Mouse (Mus musculus): Measurements from ENCODE around the gene Phkb. TPM values are rescaled to one million over a fixed set of nuclear protein-coding genes. Genes with fewer than 3 reads are reported as not detected.
"Not testable (repeated sequence)": the region's sequence is repeated elsewhere in the genome, so short reads cannot be mapped to it uniquely, and the experiment has no call there.

The Phkb gene
- polyA plus RNA-seq (2014; fragmentation: Nextera tagmentation; extraction: Ambion mirVana), result 59.9 and 60.7 TPM in 2 replicates

- peak within 1 kb of the TSS; percentile 95 to 99 for H3K27ac ChIP-seq (replicated peaks in 1 of 2; ENCODE audit: control insufficient read depth in 1 of 2, insufficient read depth in 1 of 2, low read depth in 2 of 2, low read length in 2 of 2)
- ATAC-seq (ENCODE audit: insufficient number of reproducible peaks, insufficient read depth, low FRiP score, low read depth), result peak; percentile 97
- H3K4me1 ChIP-seq (ENCODE audit: control insufficient read depth in 2 of 2, insufficient read depth in 2 of 2, low read length in 2 of 2), result peaks cover 0 to 19% of the 10 kb centered on the region in 2 experiments; a peak in 2 of 4 replicates
- H3K4me2 ChIP-seq (ENCODE audit: low read length), result peak within 1 kb of the TSS; percentile 86
- H3K9ac ChIP-seq (ENCODE audit: low read length), result peak within 1 kb of the TSS; percentile 91
- H3K4me3 ChIP-seq (ENCODE audit: control insufficient read depth in 1 of 2, insufficient read depth in 1 of 2, low read depth in 1 of 2, low read length in 2 of 2), result peak within 1 kb of the TSS; percentile 70 to 87
- H3K27me3 ChIP-seq (ENCODE audit: control insufficient read depth, insufficient read depth, low read length), result no peaks in the 10 kb centered on the region
- H3K9me3 ChIP-seq (ENCODE audit: control insufficient read depth, low read length), result no peaks in the 10 kb centered on the region
- H3K36me3 ChIP-seq (ENCODE audit: control insufficient read depth, insufficient read depth, low read length), result peaks cover 21% of the 10 kb centered on the region
- WGBS, result under 1% methylated on average over 49 of the region's 54 CpGs
Observed at GRCm38 (mm10) chr8:85840657-85841488, at the start of gene Phkb, which contains the start of gene Itfg1. TSS of gene Phkb (plus strand) at chr8:85840959. TSS of gene Itfg1 (minus strand) at chr8:85840921.

- not testable (repeated sequence) for H3K4me3 ChIP-seq (ENCODE audit: control insufficient read depth in 1 of 2, insufficient read depth in 1 of 2, low read depth in 1 of 2, low read length in 2 of 2); H3K27ac ChIP-seq (replicated peaks in 1 of 2; ENCODE audit: control insufficient read depth in 1 of 2, insufficient read depth in 1 of 2, low read depth in 2 of 2, low read length in 2 of 2); H3K4me1 ChIP-seq (ENCODE audit: control insufficient read depth in 2 of 2, insufficient read depth in 2 of 2, low read length in 2 of 2); H3K9ac ChIP-seq (ENCODE audit: low read length); H3K27me3 ChIP-seq (ENCODE audit: control insufficient read depth, insufficient read depth, low read length); H3K9me3 ChIP-seq (ENCODE audit: control insufficient read depth, low read length); ATAC-seq (ENCODE audit: insufficient number of reproducible peaks, insufficient read depth, low FRiP score, low read depth); H3K4me2 ChIP-seq (ENCODE audit: low read length)
- H3K36me3 ChIP-seq (ENCODE audit: control insufficient read depth, insufficient read depth, low read length), result peaks cover 25% of the 10 kb centered on the region
- WGBS, result 98% methylated on average over 1 of the region's 1 CpGs
Observed at GRCm38 (mm10) chr8:85796392-85796791, 44.4 kb upstream of the Phkb start.

- H3K4me1 ChIP-seq (ENCODE audit: control insufficient read depth in 2 of 2, insufficient read depth in 2 of 2, low read length in 2 of 2), result no peaks in the 10 kb centered on the region
- H3K27ac ChIP-seq (replicated peaks in 1 of 2; ENCODE audit: control insufficient read depth in 1 of 2, insufficient read depth in 1 of 2, low read depth in 2 of 2, low read length in 2 of 2), result no peak overlapping the region
- no peak overlapping the region for H3K4me3 ChIP-seq (ENCODE audit: control insufficient read depth in 1 of 2, insufficient read depth in 1 of 2, low read depth in 1 of 2, low read length in 2 of 2)
- WGBS, result 90% methylated on average over 1 of the region's 1 CpGs
- peaks cover 17% of the 10 kb centered on the region for H3K36me3 ChIP-seq (ENCODE audit: control insufficient read depth, insufficient read depth, low read length)
- no peak for ATAC-seq (ENCODE audit: insufficient number of reproducible peaks, insufficient read depth, low FRiP score, low read depth)
- no peak overlapping the region for H3K4me2 ChIP-seq (ENCODE audit: low read length)
- H3K9ac ChIP-seq (ENCODE audit: low read length), result no peak overlapping the region
- H3K27me3 ChIP-seq (ENCODE audit: control insufficient read depth, insufficient read depth, low read length), result no peaks in the 10 kb centered on the region
- H3K9me3 ChIP-seq (ENCODE audit: control insufficient read depth, low read length), result no peaks in the 10 kb centered on the region
Observed at GRCm38 (mm10) chr8:85800164-85800563, 40.6 kb upstream of the Phkb start.

- Histone ChIP-seq H3K9me3 (ENCODE audit: control insufficient read depth, low read length) (no peaks in the 10 kb centered on the region), H3K27ac (replicated peaks in 1 of 2; ENCODE audit: control insufficient read depth in 1 of 2, insufficient read depth in 1 of 2, low read depth in 2 of 2, low read length in 2 of 2) (no peak overlapping the region), H3K4me2 (ENCODE audit: low read length) (no peak overlapping the region), H3K36me3 (ENCODE audit: control insufficient read depth, insufficient read depth, low read length) (peaks cover 17% of the 10 kb centered on the region), H3K9ac (ENCODE audit: low read length) (no peak overlapping the region), H3K27me3 (ENCODE audit: control insufficient read depth, insufficient read depth, low read length) (no peaks in the 10 kb centered on the region), H3K4me3 (ENCODE audit: control insufficient read depth in 1 of 2, insufficient read depth in 1 of 2, low read depth in 1 of 2, low read length in 2 of 2) (no peak overlapping the region), H3K4me1 (ENCODE audit: control insufficient read depth in 2 of 2, insufficient read depth in 2 of 2, low read length in 2 of 2) (no peaks in the 10 kb centered on the region)
- no peak for ATAC-seq (ENCODE audit: insufficient number of reproducible peaks, insufficient read depth, low FRiP score, low read depth)
- WGBS, result 76% methylated on average over 1 of the region's 1 CpGs
Observed at GRCm38 (mm10) chr8:85801408-85801807, 39.4 kb upstream of the Phkb start.

GRCm38 (mm10) chr8:85813621-85814020, 27.1 kb upstream of the Phkb start:
- Histone ChIP-seq H3K4me1 (ENCODE audit: control insufficient read depth in 2 of 2, insufficient read depth in 2 of 2, low read length in 2 of 2) (no peaks in the 10 kb centered on the region), H3K9ac (ENCODE audit: low read length) (no peak overlapping the region), H3K27ac (replicated peaks in 1 of 2; ENCODE audit: control insufficient read depth in 1 of 2, insufficient read depth in 1 of 2, low read depth in 2 of 2, low read length in 2 of 2) (no peak overlapping the region), H3K4me2 (ENCODE audit: low read length) (no peak overlapping the region), H3K9me3 (ENCODE audit: control insufficient read depth, low read length) (no peaks in the 10 kb centered on the region), H3K36me3 (ENCODE audit: control insufficient read depth, insufficient read depth, low read length) (peaks cover 14% of the 10 kb centered on the region), H3K27me3 (ENCODE audit: control insufficient read depth, insufficient read depth, low read length) (no peaks in the 10 kb centered on the region), H3K4me3 (ENCODE audit: control insufficient read depth in 1 of 2, insufficient read depth in 1 of 2, low read depth in 1 of 2, low read length in 2 of 2) (no peak overlapping the region)
- ATAC-seq (ENCODE audit: insufficient number of reproducible peaks, insufficient read depth, low FRiP score, low read depth), result no peak

GRCm38 (mm10) chr8:85839916-85840656, 673 bp upstream of the Phkb start:
- Histone ChIP-seq H3K27me3 (ENCODE audit: control insufficient read depth, insufficient read depth, low read length) (no peaks in the 10 kb centered on the region), H3K4me1 (ENCODE audit: control insufficient read depth in 2 of 2, insufficient read depth in 2 of 2, low read length in 2 of 2) (peaks cover 0 to 19% of the 10 kb centered on the region in 2 experiments; a peak in 2 of 4 replicates), H3K9me3 (ENCODE audit: control insufficient read depth, low read length) (no peaks in the 10 kb centered on the region), H3K9ac (ENCODE audit: low read length) (peak overlapping the region; percentile 91), H3K36me3 (ENCODE audit: control insufficient read depth, insufficient read depth, low read length) (peaks cover 27% of the 10 kb centered on the region), H3K27ac (replicated peaks in 1 of 2; ENCODE audit: control insufficient read depth in 1 of 2, insufficient read depth in 1 of 2, low read depth in 2 of 2, low read length in 2 of 2) (peak overlapping the region; percentile 95 to 99), H3K4me2 (ENCODE audit: low read length) (peak overlapping the region; percentile 86), H3K4me3 (ENCODE audit: control insufficient read depth in 1 of 2, insufficient read depth in 1 of 2, low read depth in 1 of 2, low read length in 2 of 2) (peak overlapping the region; percentile 70 to 87)
- 1% methylated on average over 21 of the region's 21 CpGs for whole genome bisulfite sequencing
- no peak for ATAC-seq (ENCODE audit: insufficient number of reproducible peaks, insufficient read depth, low FRiP score, low read depth)

GRCm38 (mm10) chr8:85841489-85841795, 683 bp downstream of the Phkb start:
- Histone ChIP-seq H3K27ac (replicated peaks in 1 of 2; ENCODE audit: control insufficient read depth in 1 of 2, insufficient read depth in 1 of 2, low read depth in 2 of 2, low read length in 2 of 2) (peak overlapping the region; percentile 95 to 99), H3K9me3 (ENCODE audit: control insufficient read depth, low read length) (no peaks in the 10 kb centered on the region)
- 6% methylated on average over 4 of the region's 4 CpGs for WGBS

More at GRCm38 (mm10) chr8:85841489-85841795, 683 bp downstream of the Phkb start:
- peak overlapping the region; percentile 86 for H3K4me2 ChIP-seq (ENCODE audit: low read length)
- H3K27me3 ChIP-seq (ENCODE audit: control insufficient read depth, insufficient read depth, low read length), result no peaks in the 10 kb centered on the region
- peak overlapping the region; percentile 91 for H3K9ac ChIP-seq (ENCODE audit: low read length)
- ATAC-seq (ENCODE audit: insufficient number of reproducible peaks, insufficient read depth, low FRiP score, low read depth), result no peak
- H3K4me3 ChIP-seq (ENCODE audit: control insufficient read depth in 1 of 2, insufficient read depth in 1 of 2, low read depth in 1 of 2, low read length in 2 of 2), result peak overlapping the region; percentile 70 to 87
- peaks cover 0 to 19% of the 10 kb centered on the region in 2 experiments; a peak in 2 of 4 replicates for H3K4me1 ChIP-seq (ENCODE audit: control insufficient read depth in 2 of 2, insufficient read depth in 2 of 2, low read length in 2 of 2)
- peaks cover 16% of the 10 kb centered on the region for H3K36me3 ChIP-seq (ENCODE audit: control insufficient read depth, insufficient read depth, low read length)

Measured in heart, embryonic 14.5 days (tissue).